Mouse (Mus musculus) intestine, postnatal 0 days (tissue): Measurements from ENCODE around the gene Them5. TPM values are rescaled to one million over a fixed set of nuclear protein-coding genes. Genes with fewer than 3 reads are reported as not detected.

Source experiments
- ATAC-seq: fragments of 200-750 bp; cut with Nextera tagmentation; 2 replicates; pipeline ENCODE4 v1.8.0; 2017; ENCODE audit warnings: mild to moderate bottlenecking, moderate TSS enrichment, moderate library complexity
- H3K27ac ChIP-seq: fragments of 300-500 bp; sonication (generic); 2 replicates; pipeline ENCODE4 v1.5.1; 2014; ENCODE audit warnings: mild to moderate bottlenecking, low read depth, low read length, moderate library complexity
- H3K27me3 ChIP-seq: fragments of 300-500 bp; sonication (generic); replicated peaks from 2 replicates; pipeline ENCODE4 v1.6.1; 2014; ENCODE audit warnings: low read length, mixed read lengths; ENCODE audit not compliant: control insufficient read depth, insufficient read depth
- H3K36me3 ChIP-seq: fragments of 300-500 bp; sonication (generic); 2 replicates; pipeline ENCODE4 v1.6.1; 2014; ENCODE audit warnings: mild to moderate bottlenecking, moderate library complexity; ENCODE audit not compliant: control insufficient read depth, insufficient read depth
- H3K4me1 ChIP-seq: fragments of 300-500 bp; sonication (generic); replicated peaks from 2 replicates; pipeline ENCODE4 v1.6.1; 2014; ENCODE audit warnings: antibody characterized with exemption, low read length, mixed read lengths; ENCODE audit not compliant: control insufficient read depth, insufficient read depth
- H3K4me2 ChIP-seq: fragments of 300-500 bp; sonication (generic); replicated peaks from 2 replicates; pipeline ENCODE4 v1.6.1; 2014; ENCODE audit warnings: low read depth, mild to moderate bottlenecking, moderate library complexity
- H3K4me3 ChIP-seq: fragments of 300-500 bp; sonication (generic); 2 replicates; pipeline ENCODE4 v1.5.1; 2014; ENCODE audit warnings: low read depth, low read length
- H3K9ac ChIP-seq: fragments of 300-500 bp; sonication (generic); 2 replicates; pipeline ENCODE4 v1.6.1; 2014; ENCODE audit warnings: mild to moderate bottlenecking, low read depth, low read length
- H3K9me3 ChIP-seq: fragments of 300-500 bp; sonication (generic); 2 replicates; pipeline ENCODE4 v1.6.1; 2016; ENCODE audit warnings: mixed run types; ENCODE audit not compliant: control insufficient read depth
- CTCF ChIP-seq: sonication (generic); IDR thresholded peaks from 2 replicates; pipeline ENCODE4 v1.5.1; 2016; ENCODE audit warnings: low read depth, mild to moderate bottlenecking, control low read depth, antibody characterized with exemption, moderate library complexity
- WGBS: fragments of 180-500 bp; shearing (Covaris S2); extraction: QIAGEN DNeasy Blood & Tissue Kit; methylation state at CpG from one replicate; pipeline ENCODE4 v1.1.7; 2014; 5-methylcytosine and 5-hydroxymethylcytosine counted together
- polyA plus RNA-seq: library from polyadenylated mRNA; unstranded; fragments of >200 nt; fragmentation: Nextera tagmentation; extraction: Ambion mirVana; gene quantifications from 2 replicates; pipeline ENCODE4 v1.2.1, GENCODE M21; 2015

Gene Them5
- polyA plus RNA-seq, 1 experiment from 2014 or later, result not detected

DNA sequence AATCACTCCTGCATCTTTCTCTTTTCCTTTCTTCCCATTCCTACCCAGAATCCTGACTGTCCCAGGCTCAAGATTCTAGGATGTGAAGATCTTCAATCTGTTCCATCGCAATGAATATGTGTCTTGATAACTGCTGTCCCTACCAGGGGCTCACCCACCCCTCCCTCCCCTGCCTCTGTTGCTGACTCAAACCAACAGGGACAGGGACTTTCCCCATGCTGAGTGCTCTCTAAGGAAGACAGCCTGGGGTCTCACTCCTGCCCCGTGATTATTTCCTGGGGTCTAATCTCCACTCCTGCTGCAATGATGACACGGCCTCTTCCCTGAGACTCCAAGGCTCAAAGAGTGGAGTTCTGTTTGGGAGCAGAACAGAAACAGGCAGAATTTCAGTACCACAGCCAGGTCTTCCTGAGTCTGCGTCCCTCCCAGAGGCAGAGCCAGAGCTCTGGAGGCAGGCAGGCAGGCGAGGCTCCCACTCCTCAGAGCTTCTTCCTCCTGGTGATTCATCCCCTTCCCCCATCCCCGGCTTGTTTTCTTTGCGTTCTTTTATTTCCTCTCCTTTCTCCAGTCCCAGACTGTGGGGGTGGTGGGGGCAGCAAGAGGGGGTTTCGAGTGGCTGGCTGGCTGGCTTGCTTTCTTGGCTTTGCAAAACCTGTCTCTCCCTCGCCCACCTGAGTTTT is 38.1 kb downstream of the Them5 start:
- 31% methylated on average over 9 of the region's 9 CpGs for WGBS
- Histone ChIP-seq H3K9ac (no peak overlapping the region), H3K9me3 (no peaks in the 10 kb centered on the region), H3K27ac (no peak overlapping the region), H3K4me2 (no peak overlapping the region), H3K36me3 (peaks cover 7% of the 10 kb centered on the region; the same call in 1 of the 2 replicates), H3K4me1 (0 out of 2 replicates have a peak, but pooled peaks cover 3% of the 10 kb centered on the region), H3K27me3 (no peaks in the 10 kb centered on the region), H3K4me3 (no peak overlapping the region)
- TF ChIP-seq CTCF, result no peak
- ATAC-seq, result no peak

DNA sequence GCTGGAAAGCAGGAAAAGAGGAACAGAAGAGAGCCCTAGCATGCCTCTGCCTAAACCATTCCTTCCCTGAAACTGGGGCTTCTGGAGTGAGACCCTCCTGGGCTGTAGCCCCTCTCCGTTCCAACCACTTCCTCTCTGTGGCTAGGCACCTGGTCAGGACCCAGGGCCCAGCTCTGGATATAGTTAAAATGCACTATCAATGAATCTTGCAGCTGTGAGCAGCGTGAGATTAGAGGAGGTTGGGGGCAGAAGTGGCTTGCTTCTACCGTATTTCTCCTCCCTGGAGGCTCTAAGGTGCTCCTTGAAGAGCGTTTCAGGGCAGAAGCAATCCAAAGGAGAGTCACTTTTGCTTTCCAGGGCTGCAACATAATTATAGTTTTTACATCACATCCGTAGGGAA is 40.4 kb downstream of the Them5 start:
- Histone ChIP-seq H3K4me2 (no peak overlapping the region), H3K27me3 (no peaks in the 10 kb centered on the region), H3K36me3 (peaks cover 13% of the 10 kb centered on the region; the same call in 1 of the 2 replicates), H3K4me1 (no peaks in the 10 kb centered on the region), H3K27ac (no peak overlapping the region), H3K4me3 (no peak overlapping the region), H3K9ac (no peak overlapping the region), H3K9me3 (no peaks in the 10 kb centered on the region)
- WGBS, result 75% methylated on average over 5 of the region's 5 CpGs
- TF ChIP-seq CTCF, result no peak
- ATAC-seq, result no peak

DNA sequence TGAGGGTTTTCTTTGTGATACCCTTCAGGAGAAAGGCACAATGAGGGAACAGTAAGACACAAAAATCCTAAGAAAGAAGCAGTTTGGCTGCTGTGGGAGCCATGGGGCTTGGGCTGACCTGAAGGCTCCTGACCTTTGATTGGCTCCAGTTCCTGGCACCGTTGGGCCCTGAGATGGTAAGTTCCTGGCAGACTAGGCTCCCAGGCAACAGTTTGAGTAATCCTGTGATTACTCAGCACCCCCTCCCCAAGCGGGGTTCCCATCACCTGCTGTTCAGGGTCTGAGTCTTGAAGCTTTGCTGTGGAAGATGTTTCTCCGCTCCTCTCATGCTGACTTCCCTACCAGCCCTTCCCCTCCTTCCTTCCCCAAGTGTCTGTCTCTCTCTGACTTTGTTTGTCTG is 41.6 kb downstream of the Them5 start:
- 60% methylated on average over 3 of the region's 3 CpGs for WGBS
- H3K4me1 ChIP-seq, result no peaks in the 10 kb centered on the region
- H3K4me3 ChIP-seq, result no peak overlapping the region
- no peak overlapping the region for H3K4me2 ChIP-seq
- peaks cover 17% of the 10 kb centered on the region for H3K36me3 ChIP-seq
- no peaks in the 10 kb centered on the region for H3K9me3 ChIP-seq
- H3K27me3 ChIP-seq, result no peaks in the 10 kb centered on the region
- TF ChIP-seq CTCF, result no peak
- no peak overlapping the region for H3K27ac ChIP-seq
- ATAC-seq, result no peak
- no peak overlapping the region for H3K9ac ChIP-seq

DNA sequence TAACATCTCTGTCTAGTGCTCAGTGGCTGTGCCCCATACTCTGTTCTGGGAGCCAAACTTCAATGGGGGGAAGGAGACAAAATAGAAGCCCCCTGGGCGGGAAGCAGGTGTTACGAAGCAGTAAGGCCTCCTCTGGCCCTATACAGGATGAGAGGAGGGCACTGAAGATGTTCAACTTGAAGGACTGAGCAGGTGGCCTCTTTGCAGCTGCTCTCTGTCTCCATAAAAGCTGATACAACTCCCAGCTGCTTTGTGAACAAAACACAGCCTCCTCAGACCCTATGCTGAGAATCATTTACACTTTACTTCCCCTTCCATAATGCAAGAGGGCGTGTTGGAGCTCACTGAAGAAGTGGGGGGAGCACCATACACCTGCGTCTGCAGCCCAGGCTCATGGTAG is 44.8 kb downstream of the Them5 start:
- peaks cover 36% of the 10 kb centered on the region for H3K36me3 ChIP-seq
- H3K4me2 ChIP-seq, result no peak overlapping the region
- no peak overlapping the region for H3K27ac ChIP-seq
- no peaks in the 10 kb centered on the region for H3K9me3 ChIP-seq
- 59% methylated on average over 4 of the region's 4 CpGs for WGBS
- no peak for ATAC-seq
- no peak overlapping the region for H3K9ac ChIP-seq
- H3K4me1 ChIP-seq, result no peaks in the 10 kb centered on the region
- no peaks in the 10 kb centered on the region for H3K27me3 ChIP-seq
- no peak overlapping the region for H3K4me3 ChIP-seq
- TF ChIP-seq CTCF, result no peak

DNA sequence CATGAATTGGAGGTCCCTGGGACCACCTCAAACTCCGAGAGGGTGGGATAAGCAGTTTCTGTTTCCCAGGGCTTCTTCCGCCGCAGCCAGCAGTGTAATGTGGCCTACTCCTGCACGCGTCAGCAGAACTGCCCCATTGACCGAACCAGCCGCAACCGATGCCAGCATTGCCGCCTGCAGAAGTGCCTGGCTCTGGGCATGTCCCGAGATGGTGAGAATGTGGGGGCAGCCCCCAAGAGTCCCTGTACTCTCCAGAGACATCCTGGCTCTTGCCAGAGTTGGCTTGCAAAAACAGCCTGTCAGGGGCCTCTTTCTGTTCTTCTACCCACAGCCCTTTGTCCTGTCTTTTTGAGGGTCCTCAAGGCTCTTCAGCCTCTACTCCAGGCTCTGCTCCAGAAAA is 45.5 kb downstream of the Them5 start:
- Histone ChIP-seq H3K9me3 (no peaks in the 10 kb centered on the region), H3K4me3 (no peak overlapping the region), H3K27ac (no peak overlapping the region), H3K9ac (no peak overlapping the region), H3K4me2 (no peak overlapping the region), H3K4me1 (no peaks in the 10 kb centered on the region), H3K27me3 (no peaks in the 10 kb centered on the region), H3K36me3 (peaks cover 36% of the 10 kb centered on the region)
- no peak for TF ChIP-seq CTCF
- 92% methylated on average over 10 of the region's 10 CpGs for WGBS
- ATAC-seq, result no peak

DNA sequence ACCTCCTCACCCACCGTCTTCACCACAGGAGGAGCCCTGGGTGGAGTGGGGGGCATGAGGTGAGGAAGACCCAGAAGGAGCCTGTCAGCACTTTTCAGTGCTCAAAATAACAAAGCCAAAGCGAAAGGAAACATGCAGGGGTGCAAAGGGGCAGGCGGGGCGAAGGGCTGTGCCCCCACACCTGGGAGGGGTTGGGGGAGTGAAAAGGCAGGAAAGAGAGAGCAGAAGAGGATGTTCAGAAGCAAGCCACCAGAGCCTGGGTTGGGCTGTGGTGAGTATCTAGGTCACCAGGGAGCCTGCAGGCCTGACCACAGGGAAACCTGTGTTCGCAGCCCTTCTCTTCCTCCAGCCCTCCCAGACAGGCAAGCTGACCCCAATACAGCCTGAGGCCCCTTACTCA is 46.1 kb downstream of the Them5 start:
- Histone ChIP-seq H3K27me3 (no peaks in the 10 kb centered on the region), H3K9me3 (no peaks in the 10 kb centered on the region), H3K4me2 (no peak overlapping the region), H3K27ac (no peak overlapping the region), H3K9ac (no peak overlapping the region), H3K4me1 (no peaks in the 10 kb centered on the region), H3K4me3 (no peak overlapping the region), H3K36me3 (peaks cover 38% of the 10 kb centered on the region)
- 77% methylated on average over 5 of the region's 5 CpGs for WGBS
- ATAC-seq, result no peak
- no peak for TF ChIP-seq CTCF

DNA sequence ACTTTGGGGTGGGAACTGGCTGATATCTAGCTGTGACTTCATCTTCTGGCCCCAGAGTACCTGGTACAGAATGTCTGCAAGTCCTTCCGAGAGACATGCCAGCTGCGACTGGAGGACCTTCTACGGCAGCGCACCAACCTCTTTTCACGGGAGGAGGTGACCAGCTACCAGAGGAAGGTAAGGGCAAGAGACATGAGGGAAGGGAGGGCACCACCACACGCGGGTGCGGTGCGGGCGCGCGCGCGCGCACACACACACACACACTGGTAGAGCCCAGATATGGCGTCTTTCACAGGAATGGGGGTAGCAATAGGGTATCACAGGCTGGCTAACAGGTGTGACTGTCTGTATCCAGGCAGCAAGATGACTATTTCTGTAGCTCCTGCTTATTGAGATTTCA is 47.5 kb downstream of the Them5 start:
- Histone ChIP-seq H3K9ac (no peak overlapping the region), H3K27me3 (no peaks in the 10 kb centered on the region), H3K27ac (no peak overlapping the region), H3K4me3 (no peak overlapping the region), H3K4me2 (no peak overlapping the region), H3K4me1 (no peaks in the 10 kb centered on the region), H3K36me3 (peaks cover 41% of the 10 kb centered on the region), H3K9me3 (no peaks in the 10 kb centered on the region)
- no peak for TF ChIP-seq CTCF
- no peak for ATAC-seq
- 94% methylated on average over 16 of the region's 16 CpGs for WGBS
